In genomic region chr7:101450422-101451401, GRCm38 (mm10) we compare ENCODE assay signal across 8 mouse cellular contexts. TPM values are rescaled to one million over a fixed set of nuclear protein-coding genes. Genes with fewer than 3 reads are reported as not detected.
DNase-seq lines count a peak whose midpoint lies in the region; ATAC-seq and TF ChIP-seq lines count a peak whose summit lies in the region.

No protein-coding gene starts in this region.

- under 1% methylated on average over 61 of the region's 68 CpGs for WGBS in heart, embryonic 13.5 days
- WGBS in kidney, postnatal 0 days: under 1% methylated on average over 68 of the region's 68 CpGs
- under 1% methylated on average over 62 of the region's 68 CpGs for WGBS in liver, embryonic 11.5 days

- H3K27ac ChIP-seq in heart, embryonic 13.5 days (replicated peaks): no peak overlapping the region
- H3K27ac ChIP-seq in kidney, postnatal 0 days: no peak overlapping the region
- H3K27ac ChIP-seq in liver, embryonic 11.5 days (ENCODE audit: low read depth, low read length): no peak overlapping the region

- H3ac ChIP-seq in myocyte (ENCODE audit: control insufficient read depth, insufficient read length): peak overlapping the region; percentile 10

- peak; percentile 97 for TF ChIP-seq CTCF in brain, embryonic 14.5 days (IDR thresholded peaks at IDR 0.05; ENCODE audit: borderline replicate concordance, extremely low read depth, insufficient read depth, insufficient read length)
- peak; percentile 97 for TF ChIP-seq CTCF in kidney, postnatal 0 days (IDR thresholded peaks at IDR 0.05; ENCODE audit: low read depth)

- ATAC-seq in erythroblast, adult 5-6 weeks (replicated peaks; ENCODE audit: low FRiP score, poor library complexity, severe bottlenecking): peak; percentile 82
- peak; percentile 28; the same call in 1 of the 2 replicates for ATAC-seq in heart, embryonic 13.5 days (ENCODE audit: extremely low read depth, insufficient number of reproducible peaks, low FRiP score, low TSS enrichment)
- peak; percentile 74 for ATAC-seq in kidney, postnatal 0 days (replicated peaks; ENCODE audit: low FRiP score, low read depth)
- peak; percentile 75 for ATAC-seq in liver, embryonic 11.5 days (replicated peaks; ENCODE audit: low FRiP score)

- no peaks in the 10 kb centered on the region for H3K9me3 ChIP-seq in heart, embryonic 13.5 days
- no peaks in the 10 kb centered on the region for H3K9me3 ChIP-seq in kidney, postnatal 0 days (replicated peaks; ENCODE audit: low read length)
- H3K9me3 ChIP-seq in liver, embryonic 11.5 days (ENCODE audit: control insufficient read depth, low read length): no peaks in the 10 kb centered on the region

- H3K4me1 ChIP-seq in heart, embryonic 13.5 days: peaks cover 9% of the 10 kb centered on the region
- H3K4me1 ChIP-seq in kidney, postnatal 0 days (replicated peaks; ENCODE audit: insufficient read depth, low read length): no peaks in the 10 kb centered on the region
- peaks cover 4% of the 10 kb centered on the region; the same call in 1 of the 2 replicates for H3K4me1 ChIP-seq in liver, embryonic 11.5 days (replicated peaks; ENCODE audit: control insufficient read depth, insufficient read depth, low read length)

- H3K36me3 ChIP-seq in heart, embryonic 13.5 days: no peaks in the 10 kb centered on the region
- no peaks in the 10 kb centered on the region for H3K36me3 ChIP-seq in kidney, postnatal 0 days (ENCODE audit: insufficient read depth, low read length)
- no peaks in the 10 kb centered on the region for H3K36me3 ChIP-seq in liver, embryonic 11.5 days (ENCODE audit: control insufficient read depth, insufficient read depth, low read length)
- no peaks in the 10 kb centered on the region for H3K36me3 ChIP-seq in myocyte (ENCODE audit: control insufficient read depth, insufficient read depth)
- no peaks in the 10 kb centered on the region for H3K36me3 ChIP-seq in splenic B cell, adult 2 months (ENCODE audit: control insufficient read depth, insufficient read depth, low read length, poor library complexity, severe bottlenecking)

- peak overlapping the region; percentile 73 for H3K9ac ChIP-seq in heart, embryonic 13.5 days
- peak overlapping the region; percentile 47; the same call in 1 of the 2 replicates for H3K9ac ChIP-seq in kidney, postnatal 0 days (ENCODE audit: low read depth, low read length)
- 0 out of 2 replicates have a peak overlapping the region, but pooled peaks have one; percentile 36 for H3K9ac ChIP-seq in liver, embryonic 11.5 days (ENCODE audit: low read depth, low read length)

- TF ChIP-seq POLR2A in brain, embryonic 14.5 days (IDR thresholded peaks at IDR 0.05; ENCODE audit: borderline replicate concordance, extremely low read depth, insufficient read depth, insufficient read length, poor library complexity, severe bottlenecking): no peak
- TF ChIP-seq POLR2A in myocyte (IDR thresholded peaks at IDR 0.05; ENCODE audit: insufficient read length, low read depth): peak; percentile 65

- H3K27me3 ChIP-seq in heart, embryonic 13.5 days (replicated peaks): peaks cover 75% of the 10 kb centered on the region
- peaks cover 9% of the 10 kb centered on the region; the same call in 1 of the 2 replicates for H3K27me3 ChIP-seq in kidney, postnatal 0 days (ENCODE audit: insufficient read depth, low read length)
- H3K27me3 ChIP-seq in liver, embryonic 11.5 days (replicated peaks; ENCODE audit: control insufficient read depth, insufficient read depth, low read length): peaks cover 38% of the 10 kb centered on the region
- no peaks in the 10 kb centered on the region for H3K27me3 ChIP-seq in myocyte (ENCODE audit: control insufficient read depth, insufficient read depth, insufficient read length)
- H3K27me3 ChIP-seq in splenic B cell, adult 2 months (ENCODE audit: control insufficient read depth, insufficient read depth, low read length, poor library complexity, severe bottlenecking): no peaks in the 10 kb centered on the region

- H3K79me2 ChIP-seq in myocyte (ENCODE audit: control insufficient read depth, insufficient read depth): peaks cover 5% of the 10 kb centered on the region

- H3K4me3 ChIP-seq in heart, embryonic 13.5 days: peak overlapping the region; percentile 68
- H3K4me3 ChIP-seq in kidney, postnatal 0 days (replicated peaks; ENCODE audit: low read depth, low read length): peak overlapping the region; percentile 42
- peak overlapping the region; percentile 60 for H3K4me3 ChIP-seq in liver, embryonic 11.5 days (ENCODE audit: low read depth, low read length)
- peak overlapping the region; percentile 33 for H3K4me3 ChIP-seq in myocyte

- peak; percentile 84 for DNase-seq in CD4-positive helper T cell, adult 2 months (ENCODE audit: low read depth, low spot score)
- DNase-seq in brain, embryonic 14.5 days (ENCODE audit: low read depth): peak; percentile 90
- peak; percentile 86 for DNase-seq in kidney, postnatal 0 days (ENCODE audit: low spot score)
- peak; percentile 89 for DNase-seq in liver, embryonic 11.5 days (ENCODE audit: low spot score)
- peak; percentile 92 for DNase-seq in splenic B cell, adult 2 months (ENCODE audit: low read depth, low spot score)

- H3K4me2 ChIP-seq in heart, embryonic 13.5 days: peak overlapping the region; percentile 96
- peak overlapping the region; percentile 88 for H3K4me2 ChIP-seq in kidney, postnatal 0 days (ENCODE audit: low read length)
- H3K4me2 ChIP-seq in liver, embryonic 11.5 days: peak overlapping the region; percentile 97
- peak overlapping the region; percentile 99 for H3K4me2 ChIP-seq in myocyte (ENCODE audit: low read depth)

TF ChIP-seq in myocyte, 11 proteins besides CTCF, POLR2A, EP300 and RAD21:
- TF ChIP-seq USF1 (IDR thresholded peaks at IDR 0.05; ENCODE audit: low read depth): peak; percentile 14
- no peak for TF ChIP-seq SRF (IDR thresholded peaks at IDR 0.05; ENCODE audit: control insufficient read depth, insufficient read length, low read depth)
TF ChIP-seq in myocyte: peak in this region for 1.

RNA-seq across cellular contexts. Expression of gene Pde2a, which starts 29.2 kb away (rescaled TPM):
- 19.4 and 25.1 TPM in 2 replicates for polyA plus RNA-seq in brain, embryonic 14.5 days (2012; rRNA removed)
- 17.5 and 18.6 TPM in 2 replicates for total RNA-seq in erythroblast, adult 5-6 weeks (2015; ENCODE audit: low replicate concordance)
- 13.0 and 16.4 TPM in 2 replicates for total RNA-seq in erythroblast, adult 5-6 weeks (2017; ENCODE audit: low replicate concordance)
- 10.4 and 11.5 TPM in 2 replicates for polyA plus RNA-seq in heart, embryonic 13.5 days (2015; fragmentation: Nextera tagmentation; extraction: Ambion mirVana)
- polyA plus RNA-seq in kidney, postnatal 0 days (2015; fragmentation: Nextera tagmentation; extraction: Ambion mirVana): 21.0 and 22.1 TPM in 2 replicates
- 14.4 and 15.0 TPM in 2 replicates for polyA plus RNA-seq in liver, embryonic 11.5 days (2014; fragmentation: Nextera tagmentation; extraction: Ambion mirVana)
- polyA plus RNA-seq in myocyte (2012; fragmentation: generic; extraction: Trizol): 49.3 TPM

RNA-seq across cellular contexts. Expression of gene Gm45837, which starts 40.0 kb away (rescaled TPM):
- 0.37 and 0.79 TPM in 2 replicates for polyA plus RNA-seq in brain, embryonic 14.5 days (2012; rRNA removed)
- total RNA-seq in erythroblast, adult 5-6 weeks (2015; ENCODE audit: low replicate concordance): 5.0 TPM in 1 of 2 replicates, not detected in the other
- total RNA-seq in erythroblast, adult 5-6 weeks (2017; ENCODE audit: low replicate concordance): not detected in 2 replicates
- not detected in 2 replicates for polyA plus RNA-seq in heart, embryonic 13.5 days (2015; fragmentation: Nextera tagmentation; extraction: Ambion mirVana)
- 4.5 and 5.3 TPM in 2 replicates for polyA plus RNA-seq in kidney, postnatal 0 days (2015; fragmentation: Nextera tagmentation; extraction: Ambion mirVana)
- polyA plus RNA-seq in liver, embryonic 11.5 days (2014; fragmentation: Nextera tagmentation; extraction: Ambion mirVana): 2.1 TPM in 1 of 2 replicates, not detected in the other
- 0.55 TPM for polyA plus RNA-seq in myocyte (2012; fragmentation: generic; extraction: Trizol)

Comparison
In these comparisons a context has a peak if more than half of its experiments do, and no peak if none do; other contexts are left out.
1. ATAC-seq: peak in every context shown above with its lines; median percentile 82 in erythroblast, adult 5-6 weeks; 75 in liver, embryonic 11.5 days; 74 in kidney, postnatal 0 days; 28 in heart, embryonic 13.5 days.